Mouse (Mus musculus): Measurements from ENCODE around the gene Hnrnph1.
A peak's percentile ranks its signal among the peaks of the same experiment; 100 is the strongest.
"Not testable (repeated sequence)": the region's sequence is repeated elsewhere in the genome, so short reads cannot be mapped to it uniquely, and the experiment has no call there.

Hnrnph1 gene

DNA sequence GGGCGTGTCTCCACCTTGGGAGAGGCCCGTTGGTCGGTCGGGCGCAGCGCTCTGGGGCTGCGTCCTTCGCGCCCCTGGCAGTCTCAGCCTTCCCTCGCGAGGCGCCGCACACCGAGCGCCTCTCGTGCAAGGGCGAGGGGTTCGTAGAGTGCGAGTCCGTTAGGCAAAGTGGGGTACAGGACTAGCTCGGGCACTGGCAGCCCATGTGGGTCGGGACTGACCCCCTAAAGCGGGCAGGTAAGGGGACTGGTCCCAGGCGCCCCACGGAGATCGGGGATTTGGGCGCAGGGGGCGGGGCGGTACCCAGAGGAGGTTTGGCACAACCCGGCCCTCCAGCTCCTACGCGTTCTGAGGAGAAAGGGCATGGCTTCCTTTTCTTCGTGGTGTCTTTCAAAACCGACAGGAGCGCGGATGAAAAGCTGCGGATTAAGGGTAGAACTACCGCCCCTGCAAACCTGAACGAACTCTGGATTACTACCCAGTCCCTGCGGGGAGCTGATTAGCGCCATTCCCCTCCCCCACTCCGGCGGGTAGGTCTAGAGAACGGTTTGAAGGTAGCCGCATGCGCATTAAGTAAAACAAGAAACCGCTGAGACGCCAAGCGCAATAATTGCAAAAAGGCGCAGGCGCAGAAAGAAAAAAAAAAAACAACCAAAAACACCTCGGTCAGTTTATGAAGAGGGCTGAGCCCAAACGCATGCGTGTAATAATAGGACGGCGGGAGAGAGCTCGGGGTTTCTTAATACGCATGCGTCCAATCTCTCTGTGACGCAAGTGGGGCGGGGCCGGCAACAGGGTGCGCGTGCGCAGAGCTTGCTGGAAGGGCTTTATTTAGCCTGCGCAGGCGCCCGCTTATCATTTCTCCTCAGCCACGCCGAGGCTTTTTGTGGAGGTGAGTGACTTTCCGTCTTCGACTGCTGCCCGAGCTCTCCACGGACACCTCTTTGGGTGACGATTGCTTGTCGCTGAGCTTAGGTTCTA lies at the start of gene Hnrnph1:
Hnrnph1 (plus strand) TSS at position 80 of the 981 bp plus-strand sequence.
- peak; percentile 96 to 99 for DNase-seq (ENCODE audit: low spot score in 2 of 2)

DNA sequence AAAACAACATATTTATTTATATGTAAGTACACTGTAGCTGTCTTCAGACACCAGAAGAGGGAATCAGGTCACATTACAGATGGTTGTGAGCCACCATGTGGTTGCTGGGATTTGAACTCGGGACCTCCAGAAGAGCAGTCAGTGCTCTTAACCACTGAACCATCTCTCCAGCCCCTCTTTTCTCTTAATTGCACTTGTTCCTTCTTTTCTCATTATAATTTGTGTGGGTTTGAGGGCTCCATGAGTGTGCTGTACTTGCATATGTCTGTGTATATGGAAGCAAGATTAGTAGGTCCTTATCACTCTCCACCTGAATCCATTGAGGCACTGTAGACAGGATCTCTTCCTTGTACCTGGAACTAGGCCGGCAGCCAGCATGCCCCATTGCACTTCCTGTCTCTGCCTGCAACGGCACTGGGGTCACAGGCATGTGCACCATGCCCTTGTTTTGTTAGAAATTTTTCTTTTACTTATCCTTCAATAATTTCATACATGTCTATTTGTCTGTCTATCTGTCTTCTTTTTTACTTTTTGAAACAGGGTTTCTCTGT lies 48.6 kb upstream of the Hnrnph1 start:
- no peak for DNase-seq (ENCODE audit: low spot score in 2 of 2)

DNA sequence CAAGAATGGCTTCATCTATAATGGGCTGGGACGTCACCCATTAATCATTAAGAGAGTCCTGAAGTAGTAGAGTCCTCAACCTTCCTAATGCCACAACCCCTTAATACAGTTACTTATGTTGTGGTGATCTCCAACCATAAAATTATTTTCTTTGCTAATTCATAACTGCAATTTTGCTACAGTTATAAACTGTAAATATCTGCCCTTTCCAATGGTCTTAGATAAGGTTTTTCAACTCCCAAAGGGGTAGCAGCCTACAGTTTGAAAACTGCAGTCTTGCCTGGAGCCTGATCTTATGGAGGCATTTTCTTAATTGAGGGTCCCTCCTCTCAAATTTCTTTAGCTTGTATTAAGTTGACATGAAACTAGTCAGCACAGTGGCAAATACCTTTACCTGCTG lies 47.4 kb upstream of the Hnrnph1 start:
- DNase-seq (ENCODE audit: low spot score in 2 of 2) = no peak

DNA sequence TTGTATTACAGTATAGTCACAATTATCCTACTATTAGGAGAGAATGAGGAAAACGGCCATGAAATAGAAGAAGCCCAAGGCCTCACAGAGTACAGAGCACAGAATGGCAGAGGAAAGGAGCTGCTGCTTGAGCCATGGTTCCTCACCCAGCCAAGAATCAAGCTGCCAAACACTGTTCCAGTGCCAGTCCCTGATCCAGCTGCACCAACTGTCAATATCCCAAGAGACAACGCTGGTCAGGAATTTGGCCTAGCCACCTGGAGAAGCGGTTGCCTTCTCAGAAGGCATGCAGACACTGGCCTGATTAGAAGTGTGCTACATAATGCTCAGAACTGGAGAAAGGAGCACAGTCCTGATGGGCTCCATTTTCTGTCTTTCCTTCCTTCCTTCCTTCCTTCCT lies 43.6 kb upstream of the Hnrnph1 start:
- DNase-seq (ENCODE audit: low spot score in 2 of 2) = no peak

DNA sequence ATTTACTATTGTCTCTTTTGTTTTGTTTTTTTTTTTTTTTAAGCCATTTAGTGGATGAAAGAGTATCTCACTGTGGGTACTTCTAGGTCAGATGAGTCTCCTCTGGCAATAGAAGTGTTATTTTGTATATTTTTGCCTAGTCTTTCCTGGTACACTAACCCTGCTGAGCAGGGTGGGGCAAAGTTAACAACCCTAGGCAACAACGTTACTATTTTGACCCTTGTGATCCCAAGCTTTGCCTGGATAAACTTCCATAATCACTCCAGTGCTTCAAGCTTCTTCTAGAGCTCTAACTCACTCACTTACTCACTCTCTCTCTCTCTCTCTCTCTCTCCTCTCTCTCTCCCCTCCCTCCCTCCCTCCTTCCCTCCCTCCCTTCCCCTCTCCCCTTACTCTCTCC lies 40.7 kb upstream of the Hnrnph1 start:
- no peak for DNase-seq (ENCODE audit: low spot score in 2 of 2)

DNA sequence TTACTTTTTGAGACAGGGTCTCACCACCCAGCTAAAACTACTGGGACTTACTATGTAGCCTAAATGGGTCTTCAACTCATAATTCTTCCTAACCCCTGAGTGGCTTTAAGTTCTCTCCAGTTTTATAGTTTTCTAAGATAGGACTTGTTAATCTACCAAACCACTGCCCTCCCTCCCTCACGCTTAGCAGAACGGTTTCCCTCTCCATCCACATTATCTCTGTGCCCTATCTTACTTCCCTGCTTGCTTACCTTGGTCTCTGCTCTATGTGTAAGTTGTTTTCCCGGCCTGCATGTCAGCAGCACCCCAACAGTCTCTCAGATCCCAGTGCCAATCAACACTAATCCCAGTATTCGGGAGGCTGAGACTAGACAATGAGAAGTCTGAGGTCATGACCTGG lies 39.9 kb upstream of the Hnrnph1 start:
- no peak for DNase-seq (ENCODE audit: low spot score in 2 of 2)

DNA sequence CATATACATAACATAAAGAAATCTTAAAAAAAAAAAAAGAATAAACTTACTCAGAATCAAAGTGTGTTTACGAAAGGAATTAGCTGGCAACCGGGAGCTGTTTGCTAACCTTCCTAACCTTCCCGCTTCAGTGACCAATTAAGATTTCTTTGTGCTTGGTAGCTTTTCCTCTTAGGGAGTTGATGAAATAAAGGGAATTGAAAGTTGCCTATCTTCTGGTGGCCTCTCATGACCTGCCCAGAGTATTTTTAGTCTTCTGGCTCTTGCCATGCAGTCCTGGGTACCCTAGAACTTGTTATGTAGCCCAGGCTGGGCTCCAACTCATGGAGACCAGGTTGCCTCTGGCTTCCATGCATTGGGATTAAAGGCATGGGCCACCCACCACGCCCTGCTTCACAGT lies 31.3 kb upstream of the Hnrnph1 start:
- no peak for DNase-seq (ENCODE audit: low spot score in 2 of 2)

DNA sequence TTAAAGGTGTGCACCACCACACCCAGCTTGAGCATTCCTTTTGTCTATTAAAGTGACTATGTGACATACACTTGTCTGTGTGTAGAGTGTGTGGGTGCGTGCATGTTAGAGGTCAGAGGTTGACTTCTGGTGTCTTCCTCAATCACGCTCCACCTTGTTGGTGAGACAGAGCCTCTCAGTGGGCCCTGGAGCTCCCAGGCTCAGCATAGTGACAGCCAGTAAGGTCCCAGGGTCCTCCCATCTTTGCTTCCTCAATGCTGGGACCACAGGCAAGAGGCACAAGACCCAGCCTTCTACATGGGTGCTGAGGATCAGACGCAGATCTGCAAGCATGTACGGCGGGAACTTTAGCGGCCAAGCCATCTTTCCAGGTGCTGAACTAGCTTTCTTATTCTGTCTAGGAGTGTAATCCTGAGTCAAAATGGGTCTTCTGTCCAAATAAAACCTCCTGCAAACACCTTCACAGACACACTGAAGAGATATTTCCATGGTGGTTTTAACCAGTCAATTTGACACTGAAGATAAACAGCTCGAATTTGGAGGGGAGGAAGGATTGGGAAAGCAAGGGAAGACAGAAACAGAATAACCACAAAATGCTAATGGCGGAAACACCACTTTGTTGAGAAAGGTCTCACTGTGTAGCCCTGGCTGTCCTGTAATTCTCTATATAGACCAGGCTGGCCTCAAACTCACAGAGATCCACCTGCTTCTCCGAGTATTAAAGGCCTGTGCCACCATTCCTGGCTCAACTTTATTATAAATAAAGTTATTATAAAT lies 30.3 kb upstream of the Hnrnph1 start:
- no peak for DNase-seq (ENCODE audit: low spot score in 2 of 2)

DNA sequence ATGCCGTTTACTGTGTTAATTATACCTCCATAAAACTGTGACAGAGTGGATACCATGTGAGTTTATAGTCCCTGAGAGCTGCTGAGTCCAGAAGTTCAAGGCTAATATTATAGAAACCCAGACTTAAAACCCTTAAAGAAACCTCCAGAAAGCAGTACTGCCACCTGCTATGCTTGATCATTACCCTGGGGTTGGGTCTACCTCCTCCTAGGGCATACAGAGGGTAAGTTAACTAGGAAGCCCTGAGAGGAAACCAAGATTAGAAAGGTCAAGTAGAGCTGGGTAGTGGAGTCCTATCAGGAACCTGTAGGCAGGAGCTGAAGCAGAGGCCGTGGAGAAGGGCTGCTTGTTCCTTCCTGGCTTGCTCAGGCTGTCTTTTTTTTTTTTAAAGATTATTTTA lies 24.6 kb upstream of the Hnrnph1 start:
- no peak for DNase-seq (ENCODE audit: low spot score in 2 of 2)

DNA sequence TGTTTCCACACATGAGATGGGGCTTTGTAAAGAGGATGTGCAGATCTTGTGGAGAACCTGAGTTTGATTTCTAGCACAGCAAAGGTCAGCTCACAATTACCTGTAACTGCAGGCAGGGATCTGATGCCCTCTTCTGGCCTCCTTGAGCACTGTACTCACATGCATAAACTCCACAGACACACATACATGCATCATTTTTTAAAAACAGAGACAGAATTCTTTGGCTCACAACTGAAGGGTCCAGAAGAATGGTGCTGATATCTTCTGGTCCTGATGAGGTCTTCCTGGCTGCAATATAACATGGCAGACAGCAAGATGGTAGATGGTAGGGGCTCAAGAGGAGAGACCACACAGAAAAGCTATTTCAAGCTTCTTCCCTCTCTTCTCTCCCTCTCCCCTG lies 22.6 kb upstream of the Hnrnph1 start, which contains the start of gene Cby3:
Cby3 (plus strand) TSS at position 301 of the 400 bp plus-strand sequence.
- no peak for DNase-seq (ENCODE audit: low spot score in 2 of 2)

DNA sequence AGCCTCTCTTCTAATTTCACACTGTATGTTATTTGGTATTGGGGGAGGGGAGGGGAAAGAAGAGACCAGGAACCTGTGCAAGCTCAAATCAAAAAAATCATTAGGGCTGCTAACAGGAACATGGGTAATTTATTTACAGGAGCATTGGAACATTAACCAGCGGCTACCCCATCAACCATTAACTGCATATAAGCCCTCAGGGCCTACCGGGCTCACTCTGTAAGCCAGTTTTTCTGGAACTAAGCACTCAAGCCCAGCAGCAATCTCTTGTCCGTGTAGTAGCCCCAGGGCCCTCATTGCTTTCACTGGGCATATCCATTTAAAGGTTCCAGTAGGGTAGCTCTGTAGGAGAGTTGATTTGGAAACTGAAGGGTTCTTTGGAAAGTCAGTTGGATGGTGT lies 21.9 kb upstream of the Hnrnph1 start:
- DNase-seq (ENCODE audit: low spot score in 2 of 2) = no peak

DNA sequence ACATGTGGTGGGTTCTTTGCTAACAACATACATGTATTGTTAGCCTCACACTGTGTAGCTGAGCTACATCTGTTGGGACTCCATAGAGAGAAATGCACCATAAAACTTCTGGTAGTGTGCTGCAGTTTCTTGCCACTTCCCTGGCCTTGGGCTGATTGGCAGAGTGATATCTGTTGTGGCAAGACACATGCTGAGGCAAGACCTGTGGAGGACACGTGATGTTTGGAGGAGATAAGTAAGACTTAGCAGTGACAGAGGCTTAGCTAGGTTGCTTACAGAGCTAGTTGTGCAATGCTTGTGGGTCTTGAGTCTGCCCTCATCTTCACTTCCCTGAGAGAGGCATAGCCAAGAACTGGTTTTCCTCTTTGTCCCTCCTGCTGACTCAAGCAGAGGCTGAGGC lies 21.4 kb upstream of the Hnrnph1 start:
- DNase-seq (ENCODE audit: low spot score in 2 of 2) = no peak

DNA sequence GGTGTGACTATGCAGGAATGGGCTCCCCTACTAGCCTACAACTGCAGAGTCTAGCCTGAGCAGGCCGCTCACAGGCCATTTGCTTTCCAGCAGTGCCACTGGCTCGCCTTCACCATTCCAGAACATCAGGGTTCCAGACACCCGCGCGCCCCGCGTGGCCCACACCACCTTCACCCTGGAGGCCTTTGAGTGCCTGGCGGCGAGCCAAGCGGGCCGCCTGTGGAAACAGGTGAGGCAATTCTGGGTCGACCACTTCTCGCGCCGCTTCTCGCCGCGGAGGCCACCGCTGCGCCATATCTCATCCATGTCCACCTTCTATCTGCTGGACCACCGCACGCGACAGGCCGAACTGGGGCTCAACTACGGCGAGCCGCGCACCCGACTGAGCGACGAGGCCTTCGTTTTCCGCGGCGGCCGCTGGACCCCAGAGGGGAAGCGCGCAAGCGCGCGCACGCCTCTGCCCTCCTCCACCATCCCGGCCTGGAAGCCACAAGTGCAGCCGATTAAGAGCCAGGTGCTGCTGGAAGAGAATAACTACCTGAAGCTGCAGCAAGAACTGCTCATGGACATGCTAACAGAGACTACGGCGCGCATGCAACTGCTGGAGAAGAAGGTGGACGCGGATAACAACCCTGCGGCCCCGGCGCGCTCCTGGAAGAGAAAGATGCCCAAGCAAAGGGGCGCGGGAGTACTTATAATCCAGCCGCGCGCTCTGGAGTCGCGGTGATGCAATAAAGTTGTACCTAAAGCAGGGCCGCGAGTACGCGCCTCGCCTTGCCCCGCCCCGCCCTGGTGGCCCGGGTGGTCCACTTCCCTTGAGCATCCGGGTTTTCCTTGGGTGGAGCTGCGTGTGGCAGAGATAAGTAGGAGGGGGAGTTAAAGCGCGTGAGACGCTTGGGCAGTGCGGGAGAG lies 17.6 kb upstream of the Hnrnph1 start:
- DNase-seq (ENCODE audit: low spot score in 2 of 2) = peak; percentile 33 to 42

DNA sequence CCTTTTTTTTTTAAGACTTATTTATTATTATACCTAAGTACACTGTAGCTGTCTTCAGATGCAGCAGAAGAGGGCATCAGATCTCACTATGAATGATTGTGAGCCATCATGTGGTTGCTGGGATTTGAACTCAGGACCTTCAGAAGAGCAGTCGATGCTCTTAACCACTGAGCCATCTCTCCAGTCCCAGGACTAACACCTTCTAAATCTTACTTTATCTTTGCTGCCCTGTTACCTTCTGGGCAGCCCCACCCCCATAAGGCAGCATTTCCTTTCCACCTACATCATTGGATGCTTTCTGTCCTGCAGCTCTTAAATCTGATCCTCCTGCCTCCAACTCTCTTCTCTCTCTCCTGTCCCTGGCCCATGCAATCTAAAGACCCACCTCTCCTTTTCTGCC lies 15.5 kb upstream of the Hnrnph1 start:
- DNase-seq (ENCODE audit: low spot score in 2 of 2) = not testable (repeated sequence)

DNA sequence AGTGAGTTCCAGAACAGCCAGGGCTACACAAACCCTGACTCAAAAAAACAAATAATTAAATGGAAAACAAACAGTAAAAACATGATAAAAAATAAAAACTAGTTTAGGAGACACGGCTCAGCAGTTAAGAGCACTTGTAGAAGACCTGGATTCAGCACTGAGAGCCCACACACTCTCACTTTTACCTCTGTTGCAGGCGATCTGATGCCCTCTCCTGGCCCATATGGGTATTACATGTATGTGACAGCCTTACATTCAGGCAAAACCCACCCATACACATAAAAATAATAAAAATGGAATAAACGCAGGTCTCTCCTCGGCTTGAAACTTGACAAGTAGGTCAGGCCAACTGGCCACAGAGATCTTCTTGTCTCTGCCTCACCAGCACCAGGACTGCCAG lies 12.2 kb upstream of the Hnrnph1 start:
- peak; percentile 60 to 82 for DNase-seq (ENCODE audit: low spot score in 2 of 2)

DNA sequence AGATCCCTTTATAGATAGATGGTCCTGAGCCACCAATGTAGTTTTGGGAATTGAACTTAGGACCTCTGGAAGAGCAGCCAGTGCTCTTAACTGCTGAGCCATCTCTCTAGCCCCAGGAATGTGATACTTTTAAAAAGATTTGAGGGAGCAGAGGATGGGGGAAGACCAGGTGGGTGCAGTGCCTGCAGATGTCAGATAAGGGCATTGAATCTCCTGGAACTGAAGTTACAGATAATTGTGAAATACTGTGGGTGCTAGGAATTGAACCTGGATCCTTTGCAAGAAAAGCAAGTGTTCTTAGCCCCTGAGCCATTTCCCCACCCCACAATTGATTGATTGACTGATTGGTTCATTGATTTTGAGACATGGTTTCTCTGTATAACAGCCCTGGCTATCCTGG lies 11.5 kb upstream of the Hnrnph1 start:
- DNase-seq (ENCODE audit: low spot score in 2 of 2) = no peak

DNA sequence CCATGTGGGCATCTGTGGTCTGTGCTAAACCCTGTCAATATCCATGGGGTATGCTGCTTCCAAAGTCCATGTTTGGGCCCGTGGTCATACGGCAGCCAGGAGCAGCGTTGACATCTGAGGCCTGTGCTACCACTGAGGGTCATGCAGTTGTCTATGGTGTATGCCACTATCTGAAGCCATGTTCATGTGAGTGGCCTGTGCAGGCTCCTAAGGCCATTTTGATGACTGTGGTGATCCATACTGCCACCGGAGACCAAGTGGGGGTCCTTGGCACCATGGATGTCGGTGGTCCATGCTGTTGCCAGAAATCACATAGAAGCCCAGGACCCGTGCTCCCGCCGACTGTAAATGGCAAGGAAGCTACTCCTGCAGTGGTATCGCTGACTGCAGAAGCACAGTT lies 9.3 kb upstream of the Hnrnph1 start:
- DNase-seq (ENCODE audit: low spot score in 2 of 2) = no peak

DNA sequence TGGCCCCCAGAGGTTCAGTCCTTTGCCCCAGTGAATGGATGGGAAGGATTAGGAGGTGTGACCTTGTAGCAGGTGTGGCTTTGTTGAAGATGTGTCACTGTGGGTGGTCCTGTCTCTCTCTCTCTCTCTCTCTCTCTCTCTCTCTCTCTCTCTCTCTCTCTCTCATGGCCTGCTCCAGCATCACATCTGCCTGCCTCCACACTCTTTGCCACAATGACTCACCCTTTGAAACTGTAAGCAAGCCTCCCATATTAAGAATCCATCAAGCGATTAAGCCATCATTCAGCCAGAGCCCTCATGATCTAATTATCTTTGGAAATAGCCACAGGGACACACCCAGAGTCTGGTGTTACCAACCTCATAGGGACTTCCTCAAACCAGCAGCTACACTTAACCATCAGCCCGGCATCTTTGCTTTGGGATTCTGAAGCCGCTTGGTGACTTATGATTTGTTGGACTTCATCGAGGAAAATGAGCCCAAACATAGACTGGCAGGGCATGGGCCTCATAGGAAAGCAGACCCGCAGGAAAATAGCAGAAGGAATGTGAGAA lies 7.4 kb upstream of the Hnrnph1 start:
- no peak for DNase-seq (ENCODE audit: low spot score in 2 of 2)

DNA sequence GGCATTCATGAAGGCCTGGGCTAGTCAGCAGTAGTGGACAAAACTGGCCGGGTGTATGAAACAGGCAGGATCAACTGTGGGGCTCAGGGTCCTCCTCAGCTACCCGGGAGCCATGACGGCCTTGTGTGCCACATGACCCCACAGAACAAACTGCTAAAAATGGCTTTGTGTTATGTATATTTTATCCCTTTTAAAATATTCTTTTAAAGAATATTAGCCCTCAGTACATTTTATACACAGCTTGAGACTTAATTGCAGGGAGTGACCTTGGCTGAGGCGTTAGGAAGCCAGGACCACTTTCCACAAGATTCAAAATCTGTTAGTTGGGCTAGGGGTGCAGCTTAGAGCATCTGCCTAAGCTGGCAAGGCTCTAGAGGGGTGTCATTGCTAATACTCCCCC lies 5.8 kb upstream of the Hnrnph1 start:
- no peak for DNase-seq (ENCODE audit: low spot score in 2 of 2)

DNA sequence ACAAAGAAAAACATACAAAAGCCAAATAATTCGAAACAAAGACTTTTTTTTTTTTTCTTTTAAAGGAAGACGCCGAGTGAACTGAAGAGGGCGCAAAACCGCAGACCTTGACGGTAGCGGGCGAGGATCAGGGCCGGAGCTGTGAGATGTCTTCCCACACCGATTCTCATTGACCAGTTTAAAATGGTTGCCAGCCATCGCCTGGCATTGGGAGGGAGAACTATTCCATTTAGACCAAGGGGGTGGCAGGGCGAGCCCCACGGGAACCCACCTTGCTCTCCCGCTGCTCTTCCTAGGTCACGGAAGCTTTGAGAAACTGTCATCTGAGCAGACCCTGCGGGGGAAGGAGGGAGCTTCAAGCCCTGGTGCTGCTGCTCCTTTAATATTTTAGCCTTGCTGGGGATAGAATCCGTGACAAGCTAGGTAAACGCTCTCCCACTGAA lies 5.4 kb upstream of the Hnrnph1 start:
- DNase-seq (ENCODE audit: low spot score in 2 of 2) = peak in 1 of 2 experiments; percentile 68

DNA sequence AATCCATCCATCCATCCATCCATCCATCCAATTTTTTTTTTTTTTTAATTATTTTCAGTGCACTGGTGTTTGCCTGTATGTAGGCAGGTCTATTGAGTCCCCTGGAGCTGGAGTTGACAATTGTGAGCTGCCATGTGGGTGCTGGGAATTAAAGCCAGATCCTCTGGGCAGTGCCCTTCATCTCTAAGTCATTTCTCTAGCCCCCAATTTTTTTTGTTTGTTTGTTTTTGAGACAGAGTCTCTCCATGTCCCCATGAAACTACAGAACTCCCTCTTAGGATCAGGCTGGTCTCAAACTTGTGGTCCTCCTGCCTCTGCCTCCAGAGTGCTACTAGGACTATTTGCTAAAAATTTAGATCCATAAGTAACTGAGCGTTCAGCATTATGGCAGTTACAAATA lies 4.9 kb upstream of the Hnrnph1 start:
- no peak for DNase-seq (ENCODE audit: low spot score in 2 of 2)
